Mouse (Mus musculus) bone marrow, adult 2 months (tissue): ENCODE results near the gene Itgb4.

ENCODE experiments used
- CTCF ChIP-seq: fragments of 200-500 bp; IDR thresholded peaks from 2 replicates; pipeline ENCODE4 v1.5.1; 2011; ENCODE audit warnings: low read length, control low read depth; ENCODE audit not compliant: control insufficient read depth, insufficient read depth
- POLR2A ChIP-seq: fragments of 200-500 bp; IDR thresholded peaks from 2 replicates; pipeline ENCODE4 v1.6.1; 2011; ENCODE audit warnings: low read depth, mild to moderate bottlenecking, control low read depth, low read length, borderline replicate concordance; ENCODE audit not compliant: control insufficient read depth

GRCm38 (mm10) chr11:116002894-116003293, 28.4 kb downstream of the Itgb4 start:
- TF ChIP-seq POLR2A (no peak), CTCF (no peak)
